Mouse (Mus musculus): ENCODE results near the gene Tmem198.
A peak's percentile ranks its signal among the peaks of the same experiment; 100 is the strongest.

Tmem198 gene

GRCm38 (mm10) chr1:75519576-75519975, 40.2 kb downstream of the Tmem198 start:
- DNase-seq, result no peak

DNA sequence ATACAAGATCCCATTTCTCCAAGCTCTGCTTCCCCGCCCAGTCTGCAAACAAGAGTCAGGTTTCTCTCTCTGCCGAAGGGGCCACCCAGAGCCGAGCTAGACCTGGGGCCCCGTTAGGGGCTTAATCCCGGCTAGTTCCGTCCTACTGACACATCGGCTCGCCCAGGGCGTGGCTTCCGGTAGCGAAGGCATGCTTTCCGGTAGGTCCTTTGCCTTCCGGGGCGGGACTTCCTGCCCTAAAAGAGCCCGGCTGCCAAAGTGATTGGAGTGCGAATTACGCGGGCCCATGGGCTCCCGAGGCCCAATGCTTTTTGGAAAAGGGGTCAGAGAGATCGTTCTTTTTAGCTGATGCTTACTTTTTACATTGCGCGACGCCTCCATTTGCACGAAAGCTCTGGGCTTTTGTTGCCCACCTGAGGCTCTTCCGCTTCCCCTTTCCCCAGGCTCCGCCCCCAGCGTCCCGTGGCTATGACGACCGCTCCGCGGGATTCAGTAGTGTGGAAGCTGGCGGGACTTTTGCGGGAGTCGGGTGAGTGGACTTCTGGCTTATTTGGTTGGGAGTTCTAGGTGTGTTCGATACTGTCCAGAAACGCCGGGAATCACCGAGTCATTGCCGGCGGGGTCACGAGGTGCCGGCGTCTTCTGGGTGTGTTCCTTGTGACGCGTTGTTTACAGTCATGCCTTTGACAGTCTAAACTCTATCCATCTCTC, 42.1 kb downstream of the Tmem198 start, which contains the start of gene Stk11ip:
Gene Stk11ip, plus strand, starts transcription at position 209 of the 711 bp plus-strand sequence.
- peak; percentile 89 to 90 for DNase-seq

- DNase-seq, result no peak
Observed at GRCm38 (mm10) chr1:75524679-75525078, 45.3 kb downstream of the Tmem198 start.

DNA sequence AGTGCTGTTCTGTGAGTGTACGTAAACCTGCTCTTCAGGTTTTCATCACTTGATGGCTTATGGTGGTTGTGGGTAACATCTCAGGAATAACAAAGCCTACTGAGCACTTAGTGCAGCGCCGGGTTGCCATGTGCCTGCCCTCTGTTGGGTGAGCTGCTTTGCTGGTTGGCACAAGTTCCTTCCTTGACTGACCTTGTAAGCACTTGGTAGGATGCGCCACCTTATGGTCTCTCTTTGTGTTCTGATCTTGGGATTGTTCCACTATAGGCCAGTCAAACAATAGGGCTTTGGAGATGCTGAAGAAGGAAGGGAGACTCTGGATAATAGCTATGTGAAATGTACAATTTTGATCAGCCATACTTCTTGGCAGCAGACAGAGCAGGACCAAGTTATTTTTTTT, 51.2 kb downstream of the Tmem198 start:
- DNase-seq, result no peak

GRCm38 (mm10) chr1:75532280-75533172, 53.2 kb downstream of the Tmem198 start:
- no peak for DNase-seq

- no peak for DNase-seq
Observed at GRCm38 (mm10) chr1:75533325-75534252, 54.3 kb downstream of the Tmem198 start.
